Mouse (Mus musculus) cerebellum, adult 2 months (tissue): Measurements from ENCODE around the gene Uvrag. TPM values are rescaled to one million over a fixed set of nuclear protein-coding genes. Genes with fewer than 3 reads are reported as not detected.

Experiments
- DNase-seq, 2 experiments: peaks; one replicate each; pipeline ENCODE4 v3.0.0; 2021
- H3K27ac ChIP-seq: fragments of 200-500 bp; 2 replicates; pipeline ENCODE4 v1.5.1; 2012; ENCODE audit warnings: low read length, control low read depth, inconsistent platforms; ENCODE audit not compliant: insufficient read depth
- H3K27me3 ChIP-seq: fragments of 200-500 bp; 2 replicates; pipeline ENCODE4 v1.6.1; 2012; ENCODE audit warnings: inconsistent platforms, mild to moderate bottlenecking, low read length, moderate library complexity; ENCODE audit not compliant: control insufficient read depth, insufficient read depth
- H3K4me1 ChIP-seq: fragments of 200-500 bp; 2 replicates; pipeline ENCODE4 v1.6.1; 2011; ENCODE audit warnings: low read length; ENCODE audit not compliant: control insufficient read depth, insufficient read depth
- H3K4me3 ChIP-seq: fragments of 200-500 bp; replicated peaks from 2 replicates; pipeline ENCODE3; 2011; ENCODE audit warnings: mild to moderate bottlenecking, low read depth, low read length, control low read depth; ENCODE audit not compliant: insufficient read depth
- CTCF ChIP-seq: fragments of 200-500 bp; IDR thresholded peaks from 2 replicates; pipeline ENCODE4 v1.5.1; 2011; ENCODE audit warnings: low read depth, mild to moderate bottlenecking, control low read depth, low read length, moderate library complexity, borderline replicate concordance; ENCODE audit not compliant: insufficient read depth
- POLR2A ChIP-seq: fragments of 200-500 bp; IDR thresholded peaks from 2 replicates; pipeline ENCODE4 v1.6.1; 2011; ENCODE audit warnings: low read length, control low read depth, borderline replicate concordance; ENCODE audit not compliant: insufficient read depth
- WGBS: fragments of 180-500 bp; shearing (Covaris S2); methylation state at CpG from one replicate; pipeline ENCODE4 v1.1.7; 2018; 5-methylcytosine and 5-hydroxymethylcytosine counted together
- polyA plus RNA-seq: library from polyadenylated mRNA; depleted of rRNA; stranded (reverse); fragments of >200 nt; gene quantifications from 2 replicates; pipeline ENCODE4 v1.2.3, GENCODE M21; 2012

The Uvrag gene
- polyA plus RNA-seq, 1 experiment, result 19.2 TPM

DNA sequence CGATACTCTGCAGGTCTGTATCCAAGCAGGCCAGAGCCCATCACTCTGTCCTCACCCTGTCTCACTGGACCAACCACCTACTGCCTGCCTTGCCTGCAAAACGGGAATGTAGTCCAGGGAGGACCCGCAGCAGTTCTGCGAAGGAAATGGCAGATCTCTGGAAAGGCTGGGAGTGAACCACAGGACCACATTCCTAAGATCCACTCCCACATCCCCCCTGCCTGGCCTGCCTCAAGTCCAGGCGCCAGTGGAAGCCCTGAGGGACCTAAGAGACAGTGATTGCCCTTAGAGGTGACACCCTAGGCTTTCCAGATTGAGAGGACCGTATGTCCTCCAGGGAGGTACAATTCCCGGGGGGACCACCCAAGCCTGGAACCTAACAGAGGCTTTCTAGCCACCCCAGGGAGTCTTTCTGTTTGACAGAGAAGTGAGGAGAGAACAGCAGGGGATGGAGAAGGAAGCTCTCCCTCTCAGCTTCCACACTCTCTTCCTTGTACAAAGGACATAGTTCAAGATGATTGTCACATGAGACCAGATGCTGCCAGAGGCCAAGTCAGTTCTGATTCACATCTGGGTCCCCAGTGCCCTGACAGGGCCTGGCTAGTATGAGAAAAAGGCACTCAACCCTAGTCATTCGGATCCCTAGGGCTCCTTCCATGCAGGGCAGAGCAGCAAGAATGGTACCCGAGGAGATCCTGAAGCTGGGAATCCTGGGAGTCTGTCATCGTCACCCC is 31.0 kb upstream of the Uvrag start:
- no peak for TF ChIP-seq CTCF
- no peak for TF ChIP-seq POLR2A
- Histone ChIP-seq H3K27ac (no peak overlapping the region), H3K4me3 (no peak overlapping the region), H3K4me1 (peaks cover 9% of the 10 kb centered on the region), H3K27me3 (no peaks in the 10 kb centered on the region)
- no peak for DNase-seq
- WGBS, result 73% methylated on average over 10 of the region's 10 CpGs

- Histone ChIP-seq H3K4me3 (no peak overlapping the region), H3K4me1 (peaks cover 7% of the 10 kb centered on the region), H3K27me3 (no peaks in the 10 kb centered on the region), H3K27ac (no peak overlapping the region)
- TF ChIP-seq POLR2A (no peak), CTCF (no peak)
- DNase-seq, result no peak
- 90% methylated on average over 6 of the region's 6 CpGs for WGBS
These were observed 29.6 kb upstream of the Uvrag start for GRCm38 (mm10) chr7:99170519-99170918.

- no peak overlapping the region for H3K4me3 ChIP-seq
- H3K27ac ChIP-seq, result no peak overlapping the region
- peaks cover 6% of the 10 kb centered on the region; the same call in 1 of the 2 replicates for H3K4me1 ChIP-seq
- no peak for DNase-seq
- TF ChIP-seq POLR2A (no peak), CTCF (no peak)
- 90% methylated on average over 9 of the region's 9 CpGs for WGBS
- H3K27me3 ChIP-seq, result no peaks in the 10 kb centered on the region
These were observed 28.9 kb upstream of the Uvrag start for GRCm38 (mm10) chr7:99169717-99170403.

- no peak for DNase-seq
- no peaks in the 10 kb centered on the region for H3K27me3 ChIP-seq
- no peaks in the 10 kb centered on the region for H3K4me1 ChIP-seq
- TF ChIP-seq POLR2A (no peak), CTCF (no peak)
- no peak overlapping the region for H3K4me3 ChIP-seq
- 63% methylated on average over 6 of the region's 6 CpGs for WGBS
- H3K27ac ChIP-seq, result no peak overlapping the region
These were observed 27.8 kb upstream of the Uvrag start for GRCm38 (mm10) chr7:99168756-99169155.

DNA sequence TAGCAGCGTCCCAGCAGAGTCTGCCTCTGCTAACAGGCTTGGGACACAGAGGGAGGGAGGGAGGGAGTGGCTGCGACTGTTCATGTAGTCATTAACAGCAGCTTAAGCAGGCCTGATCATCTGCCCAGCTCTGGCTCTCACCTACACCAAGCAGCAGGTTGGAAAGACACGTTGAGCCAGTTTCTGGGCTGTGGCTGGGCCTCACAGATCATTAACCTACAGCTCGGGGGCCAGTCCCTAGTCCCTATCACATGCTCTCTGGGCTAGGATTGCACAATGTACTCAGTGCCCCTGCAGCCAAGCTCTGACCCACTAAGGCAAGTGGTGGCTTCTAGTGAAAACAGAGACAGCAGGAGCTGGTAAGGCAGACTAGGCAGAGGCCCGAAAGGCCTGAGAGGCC is 27.0 kb upstream of the Uvrag start:
- 72% methylated on average over 5 of the region's 5 CpGs for WGBS
- H3K27me3 ChIP-seq, result no peaks in the 10 kb centered on the region

GRCm38 (mm10) chr7:99166159-99166558 is 25.2 kb upstream of the Uvrag start:
- no peaks in the 10 kb centered on the region for H3K4me1 ChIP-seq
- no peak overlapping the region for H3K27ac ChIP-seq
- DNase-seq, result no peak
- WGBS, result 83% methylated on average over 8 of the region's 8 CpGs
- no peaks in the 10 kb centered on the region for H3K27me3 ChIP-seq
- TF ChIP-seq CTCF (no peak), POLR2A (no peak)
- H3K4me3 ChIP-seq, result no peak overlapping the region

More for the DNA sequence above, 27.0 kb upstream of the Uvrag start:
- Histone ChIP-seq H3K4me3 (no peak overlapping the region), H3K4me1 (no peaks in the 10 kb centered on the region), H3K27ac (no peak overlapping the region)
- TF ChIP-seq POLR2A (no peak), CTCF (no peak)
- no peak for DNase-seq

DNA sequence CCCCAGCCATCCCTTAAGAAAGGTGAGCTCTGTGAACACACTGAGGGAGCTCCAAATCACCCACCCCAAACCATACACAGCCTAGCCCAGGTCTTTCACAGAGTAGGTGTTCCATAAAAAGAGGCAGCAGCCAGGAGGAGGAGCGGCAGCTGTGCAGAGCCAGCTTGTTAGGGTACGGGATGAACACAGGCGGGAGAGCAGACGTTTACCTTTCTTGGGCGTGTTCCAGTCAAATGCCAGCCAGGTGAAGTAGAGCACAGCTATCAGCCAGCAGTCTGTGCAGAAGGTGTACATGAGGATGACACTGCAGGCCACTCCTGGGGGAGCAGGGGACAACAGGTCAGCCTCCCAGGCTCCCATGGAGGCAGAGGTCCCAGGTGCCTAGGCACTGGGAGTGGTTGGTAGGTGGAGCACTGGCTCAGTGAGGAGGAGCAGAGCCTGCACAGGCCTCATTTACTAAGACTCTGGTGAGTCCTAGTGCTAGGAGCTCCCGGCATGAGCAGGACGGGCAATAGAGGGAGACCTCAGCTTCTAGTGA is 24.0 kb upstream of the Uvrag start:
- 76% methylated on average over 7 of the region's 7 CpGs for WGBS
- no peak for DNase-seq
- Histone ChIP-seq H3K27ac (no peak overlapping the region), H3K4me3 (no peak overlapping the region), H3K27me3 (no peaks in the 10 kb centered on the region), H3K4me1 (no peaks in the 10 kb centered on the region)
- TF ChIP-seq CTCF (no peak), POLR2A (no peak)

- no peak for DNase-seq
- TF ChIP-seq CTCF, result no peak
- no peak for TF ChIP-seq POLR2A
- Histone ChIP-seq H3K27ac (no peak overlapping the region), H3K4me1 (no peaks in the 10 kb centered on the region), H3K27me3 (no peaks in the 10 kb centered on the region), H3K4me3 (no peak overlapping the region)
- WGBS, result 87% methylated on average over 7 of the region's 7 CpGs
These were observed 21.5 kb upstream of the Uvrag start for GRCm38 (mm10) chr7:99162462-99162861.
